Mouse (Mus musculus) midbrain, embryonic 13.5 days (tissue): ENCODE measurements around the gene Slc38a1. TPM values are rescaled to one million over a fixed set of nuclear protein-coding genes. Genes with fewer than 3 reads are reported as not detected.

ENCODE experiments used
- ATAC-seq: fragments of 200-750 bp; cut with Nextera tagmentation; 2 replicates; pipeline ENCODE4 v1.8.0; 2017; ENCODE audit warnings: mild to moderate bottlenecking, moderate TSS enrichment, moderate library complexity
- H3K27ac ChIP-seq: fragments of 300-500 bp; sonication (generic); 2 replicates; pipeline ENCODE4 v1.5.1; 2015; ENCODE audit warnings: inconsistent platforms, mild to moderate bottlenecking, moderate library complexity
- H3K27me3 ChIP-seq: fragments of 300-500 bp; sonication (generic); 2 replicates; pipeline ENCODE4 v1.6.1; 2015; ENCODE audit warnings: mild to moderate bottlenecking, inconsistent platforms
- H3K36me3 ChIP-seq: fragments of 300-500 bp; sonication (generic); 2 replicates; pipeline ENCODE4 v1.6.1; 2015; ENCODE audit warnings: mild to moderate bottlenecking, inconsistent platforms
- H3K4me1 ChIP-seq: fragments of 300-500 bp; sonication (generic); replicated peaks from 2 replicates; pipeline ENCODE4 v1.6.1; 2015; ENCODE audit warnings: inconsistent platforms
- H3K4me2 ChIP-seq: fragments of 300-500 bp; sonication (generic); replicated peaks from 2 replicates; pipeline ENCODE4 v1.6.1; 2015; ENCODE audit warnings: moderate library complexity, mild to moderate bottlenecking, inconsistent platforms
- H3K4me3 ChIP-seq: fragments of 300-500 bp; sonication (generic); replicated peaks from 2 replicates; pipeline ENCODE4 v1.5.1; 2015; ENCODE audit warnings: mild to moderate bottlenecking, inconsistent platforms
- H3K9ac ChIP-seq: fragments of 300-500 bp; sonication (generic); replicated peaks from 2 replicates; pipeline ENCODE4 v1.6.1; 2015; ENCODE audit warnings: mild to moderate bottlenecking, inconsistent platforms
- H3K9me3 ChIP-seq: fragments of 300-500 bp; sonication (generic); 2 replicates; pipeline ENCODE4 v1.6.1; 2016; ENCODE audit warnings: mild to moderate bottlenecking, inconsistent platforms
- WGBS: fragments of 180-500 bp; shearing (Covaris S2); methylation state at CpG from one replicate; pipeline ENCODE4 v1.1.7; 2015; 5-methylcytosine and 5-hydroxymethylcytosine counted together
- polyA plus RNA-seq: library from polyadenylated mRNA; unstranded; fragments of >200 nt; fragmentation: Nextera tagmentation; extraction: Ambion mirVana; gene quantifications from 2 replicates; pipeline ENCODE4 v1.2.1, GENCODE M21; 2015

Slc38a1 gene
- polyA plus RNA-seq, 1 experiment from 2014 or later, result 156 TPM

DNA sequence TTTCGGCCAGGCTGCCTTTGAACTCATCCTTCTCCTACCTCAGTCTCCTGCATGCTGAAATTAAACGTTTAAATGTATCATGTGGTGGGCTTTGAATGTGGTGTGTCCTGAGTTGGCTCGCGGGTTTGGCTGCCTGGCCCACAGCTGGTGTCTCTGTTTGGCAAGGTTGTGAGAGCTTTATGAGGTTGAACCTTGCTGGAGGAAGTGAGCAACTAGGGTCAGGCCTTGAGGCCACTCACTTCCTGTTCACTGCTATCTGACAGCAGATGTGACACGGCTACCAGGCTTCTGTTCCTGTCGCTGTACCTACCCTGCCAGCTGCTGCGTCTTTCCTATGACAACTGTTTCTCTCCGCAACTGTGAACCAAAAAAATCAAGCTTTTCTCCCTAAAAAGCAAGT is 12.0 kb upstream of the Slc38a1 start:
- H3K9me3 ChIP-seq, result no peaks in the 10 kb centered on the region
- no peak overlapping the region for H3K27ac ChIP-seq
- ATAC-seq, result no peak
- 0 out of 2 replicates have a peak, but pooled peaks cover 4% of the 10 kb centered on the region for H3K4me1 ChIP-seq
- no peak overlapping the region for H3K9ac ChIP-seq
- no peak overlapping the region for H3K4me3 ChIP-seq
- no peak overlapping the region for H3K4me2 ChIP-seq
- 0 out of 2 replicates have a peak, but pooled peaks cover 4% of the 10 kb centered on the region for H3K27me3 ChIP-seq
- H3K36me3 ChIP-seq, result no peaks in the 10 kb centered on the region
- 85% methylated on average over 8 of the region's 8 CpGs for WGBS

DNA sequence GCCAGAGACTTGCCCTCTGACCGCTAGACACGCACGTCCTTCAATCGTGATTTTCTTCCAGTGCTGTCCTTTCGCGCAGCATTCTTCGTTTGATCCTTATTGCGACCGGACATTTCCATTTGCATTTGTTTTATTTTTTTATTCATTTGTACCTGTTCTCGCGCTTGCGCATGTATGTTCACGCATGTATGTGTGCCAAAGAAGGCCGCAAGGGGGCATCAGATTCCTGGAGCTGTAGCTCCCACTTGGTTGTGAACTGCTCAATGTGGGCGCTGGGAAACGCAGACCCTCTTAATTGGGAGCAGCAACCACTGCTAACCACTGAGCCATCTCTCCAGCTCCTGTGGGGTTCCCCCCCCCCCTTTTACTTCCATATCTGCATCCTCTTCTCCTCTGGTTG is 10.3 kb upstream of the Slc38a1 start:
- ATAC-seq, result no peak
- H3K9ac ChIP-seq, result no peak overlapping the region
- H3K27me3 ChIP-seq, result no peaks in the 10 kb centered on the region
- 94% methylated on average over 16 of the region's 16 CpGs for WGBS
- no peak overlapping the region for H3K4me2 ChIP-seq
- H3K36me3 ChIP-seq, result no peaks in the 10 kb centered on the region
- H3K4me3 ChIP-seq, result no peak overlapping the region
- no peaks in the 10 kb centered on the region for H3K9me3 ChIP-seq
- H3K27ac ChIP-seq, result no peak overlapping the region
- H3K4me1 ChIP-seq, result 0 out of 2 replicates have a peak, but pooled peaks cover 2% of the 10 kb centered on the region

DNA sequence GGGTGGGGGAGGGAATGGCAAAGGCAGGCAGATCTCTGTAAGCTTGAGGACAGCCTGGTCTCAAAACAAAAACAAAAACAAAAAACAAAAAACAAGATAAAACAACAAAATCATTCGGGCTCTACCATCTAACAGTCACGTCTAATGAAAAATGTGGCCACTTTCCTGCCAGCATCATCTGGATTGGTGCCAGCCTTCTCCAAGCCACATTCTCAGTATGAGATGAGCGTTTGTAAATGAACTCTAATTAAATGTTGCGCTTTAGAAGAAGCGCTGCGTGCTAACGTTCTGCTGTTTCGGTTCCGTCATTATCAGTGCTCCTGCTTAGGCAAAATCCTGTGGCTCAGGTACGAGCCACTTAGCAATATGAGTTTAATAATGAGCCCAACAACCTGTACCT is 9.8 kb upstream of the Slc38a1 start:
- Histone ChIP-seq H3K36me3 (no peaks in the 10 kb centered on the region), H3K9ac (no peak overlapping the region), H3K27me3 (no peaks in the 10 kb centered on the region), H3K4me2 (no peak overlapping the region), H3K4me3 (no peak overlapping the region), H3K9me3 (no peaks in the 10 kb centered on the region), H3K27ac (no peak overlapping the region), H3K4me1 (no peaks in the 10 kb centered on the region)
- ATAC-seq, result no peak
- 81% methylated on average over 10 of the region's 10 CpGs for WGBS

DNA sequence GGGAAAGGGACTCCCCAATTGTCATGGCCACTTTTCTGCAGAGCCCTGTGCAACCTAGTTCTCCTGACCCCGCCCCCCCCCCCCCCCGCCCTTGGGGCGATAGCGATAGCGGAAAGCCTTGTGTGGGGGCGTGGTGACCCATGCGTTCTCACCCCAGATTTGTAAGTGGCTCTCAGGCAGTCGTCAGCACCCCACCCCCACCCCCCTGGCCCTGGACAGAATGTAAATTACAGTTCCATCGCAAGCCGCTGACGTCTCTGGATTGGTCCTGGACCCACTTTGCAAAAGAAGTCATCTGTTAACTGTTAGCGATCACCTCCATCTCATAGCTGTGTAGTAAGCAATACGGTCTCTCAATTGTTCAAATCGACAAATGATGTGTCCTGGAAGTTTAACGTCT is 4.7 kb upstream of the Slc38a1 start:
- ATAC-seq, result no peak
- no peaks in the 10 kb centered on the region for H3K27me3 ChIP-seq
- no peaks in the 10 kb centered on the region for H3K36me3 ChIP-seq
- H3K9ac ChIP-seq, result no peak overlapping the region
- peaks cover 8% of the 10 kb centered on the region for H3K4me1 ChIP-seq
- no peak overlapping the region for H3K27ac ChIP-seq
- WGBS, result 38% methylated on average over 13 of the region's 15 CpGs
- no peak overlapping the region for H3K4me3 ChIP-seq
- H3K4me2 ChIP-seq, result no peak overlapping the region
- no peaks in the 10 kb centered on the region for H3K9me3 ChIP-seq

DNA sequence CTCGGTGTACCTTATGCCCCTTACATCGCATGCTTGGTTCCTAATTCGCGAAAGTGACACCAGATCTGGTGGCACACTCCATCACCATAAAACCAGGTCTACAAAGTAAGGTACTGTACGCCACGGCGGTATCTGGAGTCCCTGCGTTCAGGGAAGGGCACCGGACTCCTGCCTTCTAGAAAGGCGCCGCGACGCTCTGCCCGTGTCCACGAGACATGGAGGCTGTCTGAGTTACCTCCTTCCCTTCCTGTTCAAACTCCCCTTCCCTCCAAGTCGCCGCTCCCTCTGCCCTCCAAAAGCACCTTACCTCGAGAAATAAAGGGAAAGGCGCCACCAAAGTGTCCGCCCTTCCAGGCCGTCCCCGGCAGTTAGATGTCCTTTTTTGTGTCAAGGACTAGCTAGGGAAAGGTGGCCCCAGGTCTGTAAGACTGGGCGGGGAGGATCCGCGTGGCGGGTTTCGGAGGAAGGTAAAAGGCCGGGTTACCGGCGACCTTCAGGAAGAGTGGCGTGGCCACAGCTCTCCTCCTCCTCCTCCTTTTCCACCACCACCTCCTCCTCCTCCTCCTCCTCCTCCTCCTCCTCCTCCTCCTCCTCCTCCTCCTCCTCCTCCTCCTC is 785 bp downstream of the Slc38a1 start:
- peak overlapping the region; percentile 88 for H3K4me3 ChIP-seq
- H3K9ac ChIP-seq, result peak overlapping the region; percentile 99
- peaks cover 19% of the 10 kb centered on the region for H3K36me3 ChIP-seq
- peak overlapping the region; percentile 100 for H3K27ac ChIP-seq
- H3K4me2 ChIP-seq, result peak overlapping the region; percentile 86
- H3K4me1 ChIP-seq, result peaks cover 39% of the 10 kb centered on the region
- 0% methylated on average over 31 of the region's 31 CpGs for WGBS
- no peaks in the 10 kb centered on the region for H3K9me3 ChIP-seq
- ATAC-seq, result no peak
- no peaks in the 10 kb centered on the region for H3K27me3 ChIP-seq

DNA sequence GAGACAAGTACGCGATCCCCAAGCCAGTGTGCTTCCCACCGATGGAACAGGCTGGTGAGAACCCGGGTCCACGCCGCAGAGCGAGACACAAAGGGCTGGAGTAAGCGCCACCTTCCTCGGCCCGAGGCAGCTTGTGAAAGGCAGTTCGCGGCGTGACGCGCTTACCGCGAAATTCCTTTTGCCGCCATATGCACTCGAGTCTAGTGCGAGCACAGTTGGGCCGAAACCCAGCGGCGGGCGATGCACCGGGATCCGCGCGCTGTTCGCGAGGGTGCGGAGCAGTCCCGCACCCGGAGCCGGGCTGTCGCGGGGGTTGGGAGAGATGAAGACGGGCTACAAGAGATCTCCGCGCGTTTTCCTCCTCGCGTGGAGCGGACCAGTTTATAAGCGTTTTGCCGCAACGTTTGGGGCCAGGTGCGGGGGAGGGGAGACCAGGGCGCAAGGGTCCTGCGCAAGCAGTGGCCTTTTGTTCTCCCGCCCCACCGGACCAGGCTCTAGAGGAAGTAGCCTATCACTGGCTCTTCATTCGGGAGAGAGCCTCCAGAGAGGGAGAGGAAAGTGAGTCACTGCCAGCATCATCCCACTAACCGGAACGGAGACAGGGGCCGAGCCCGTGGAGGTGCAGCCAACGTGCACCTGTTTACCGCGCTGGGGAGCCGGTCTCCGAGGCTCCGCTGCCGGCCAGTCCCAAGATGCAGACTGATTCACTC is 1.4 kb downstream of the Slc38a1 start:
- peak; percentile 70 for ATAC-seq
- peaks cover 39% of the 10 kb centered on the region for H3K4me1 ChIP-seq
- peak overlapping the region; percentile 99 for H3K9ac ChIP-seq
- peak overlapping the region; percentile 100 for H3K27ac ChIP-seq
- peak overlapping the region; percentile 88 for H3K4me3 ChIP-seq
- H3K9me3 ChIP-seq, result 0 out of 2 replicates have a peak, but pooled peaks cover 4% of the 10 kb centered on the region
- no peaks in the 10 kb centered on the region for H3K27me3 ChIP-seq
- peaks cover 23% of the 10 kb centered on the region for H3K36me3 ChIP-seq
- H3K4me2 ChIP-seq, result peak overlapping the region; percentile 86
- under 1% methylated on average over 60 of the region's 63 CpGs for WGBS

DNA sequence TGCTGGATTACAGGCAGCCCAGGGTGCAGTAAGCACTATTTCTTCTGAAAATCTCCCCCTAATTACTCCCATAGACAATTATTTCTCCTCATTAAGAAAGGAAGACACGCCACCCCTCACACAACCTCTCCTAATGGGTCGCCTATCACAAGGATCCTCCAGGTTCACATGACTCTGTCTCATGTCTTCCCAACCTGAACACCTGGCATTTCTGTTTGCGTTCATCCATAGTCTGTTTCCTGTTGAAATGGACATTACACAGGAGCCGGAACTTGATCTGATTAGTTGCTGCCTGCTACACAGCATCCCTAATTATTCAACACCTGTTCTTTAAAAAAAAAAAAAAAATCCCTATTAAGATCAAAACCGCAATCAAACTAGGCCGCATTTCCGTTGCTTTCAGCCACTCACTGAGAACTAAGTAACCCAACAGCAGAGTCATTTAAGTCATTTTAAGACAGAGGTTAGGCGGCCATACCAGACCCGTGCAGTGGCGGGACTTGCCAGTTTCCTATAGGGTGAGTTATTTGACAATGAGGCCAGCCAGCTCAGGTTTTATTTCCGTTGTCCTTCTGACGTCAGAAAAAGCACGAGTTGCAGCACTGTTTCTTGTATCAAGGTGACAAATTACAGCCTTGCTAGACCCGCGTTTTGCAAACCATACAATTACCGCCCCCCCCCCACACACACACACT is 2.3 kb downstream of the Slc38a1 start:
- ATAC-seq, result 0 out of 2 replicates have a peak, but pooled peaks have one; percentile 10
- Histone ChIP-seq H3K36me3 (peaks cover 31% of the 10 kb centered on the region), H3K27me3 (no peaks in the 10 kb centered on the region), H3K9ac (peak overlapping the region; percentile 99), H3K4me3 (peak overlapping the region; percentile 88), H3K4me2 (peak overlapping the region; percentile 86), H3K4me1 (peaks cover 39% of the 10 kb centered on the region), H3K27ac (peak overlapping the region; percentile 100), H3K9me3 (0 out of 2 replicates have a peak, but pooled peaks cover 11% of the 10 kb centered on the region)
- 5% methylated on average over 16 of the region's 16 CpGs for WGBS

DNA sequence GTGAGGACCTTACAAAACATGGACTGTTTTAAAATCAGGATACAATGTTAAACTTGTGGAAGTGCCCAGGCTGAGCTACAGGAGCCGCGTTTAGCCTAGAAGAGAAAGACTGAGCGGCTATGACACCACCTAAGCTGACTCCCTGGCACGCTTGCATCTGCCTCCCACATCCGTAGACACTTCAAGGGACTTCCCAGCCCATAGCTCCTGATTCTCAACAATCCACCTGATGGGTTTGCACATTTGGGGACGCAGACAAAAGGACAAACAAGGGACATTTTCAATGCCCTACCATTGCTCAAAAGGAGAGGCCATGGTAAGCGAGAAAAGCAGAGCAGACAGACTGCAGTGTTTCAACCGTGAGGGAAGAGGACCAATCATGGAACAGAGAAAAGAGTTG is 3.1 kb downstream of the Slc38a1 start:
- Histone ChIP-seq H3K4me1 (peaks cover 39% of the 10 kb centered on the region), H3K27me3 (no peaks in the 10 kb centered on the region), H3K27ac (peak overlapping the region; percentile 100), H3K9me3 (peaks cover 16% of the 10 kb centered on the region; the same call in 1 of the 2 replicates), H3K4me2 (peak overlapping the region; percentile 86), H3K4me3 (peak overlapping the region; percentile 88), H3K9ac (peak overlapping the region; percentile 99), H3K36me3 (peaks cover 39% of the 10 kb centered on the region)
- WGBS, result 52% methylated on average over 8 of the region's 8 CpGs
- ATAC-seq, result no peak

DNA sequence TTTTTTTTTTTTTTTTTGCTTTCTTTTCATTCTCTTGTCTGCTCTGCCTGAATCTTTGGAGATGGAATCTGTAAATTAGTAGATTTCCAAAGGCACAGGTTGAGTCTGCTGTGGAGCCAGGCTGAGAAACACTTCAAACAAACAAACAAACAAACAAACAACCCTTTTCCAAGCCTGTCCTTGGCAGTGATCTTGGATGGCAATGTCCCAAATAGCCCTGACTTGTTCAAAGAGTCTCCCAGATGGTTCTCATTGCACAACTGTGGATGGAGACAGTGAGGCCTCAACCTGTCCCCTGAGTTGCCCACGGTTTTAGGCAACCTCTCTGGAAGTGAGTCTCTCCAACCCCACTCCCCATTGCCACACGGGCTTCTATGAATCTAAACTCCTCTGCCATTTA is 4.1 kb downstream of the Slc38a1 start:
- H3K4me3 ChIP-seq, result peak overlapping the region; percentile 88

DNA sequence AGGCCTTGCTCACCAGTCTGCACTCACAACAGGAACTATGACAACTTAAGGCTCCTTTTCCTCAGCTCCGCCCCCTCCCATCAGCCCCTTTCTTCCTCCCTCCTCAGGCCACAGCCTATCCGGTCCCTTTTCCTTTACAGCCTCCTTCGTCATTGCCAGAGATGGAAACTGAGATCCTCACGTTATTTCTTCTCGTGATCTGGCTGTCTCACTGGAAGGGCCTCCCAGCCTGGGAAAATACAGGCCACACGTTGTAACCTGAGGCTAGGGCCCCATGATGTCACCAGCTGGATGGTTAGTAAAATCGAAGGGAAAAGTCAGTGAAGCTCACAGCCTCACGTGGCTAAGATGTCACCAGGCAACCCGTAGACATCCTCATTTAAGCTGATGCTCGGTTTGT is 4.5 kb downstream of the Slc38a1 start:
- Histone ChIP-seq H3K4me2 (0 out of 2 replicates have a peak overlapping the region, but pooled peaks have one; percentile 86), H3K27me3 (no peaks in the 10 kb centered on the region), H3K4me3 (no peak overlapping the region), H3K27ac (no peak overlapping the region), H3K9me3 (peaks cover 21% of the 10 kb centered on the region; the same call in 1 of the 2 replicates), H3K9ac (no peak overlapping the region), H3K36me3 (peaks cover 52% of the 10 kb centered on the region), H3K4me1 (peaks cover 31% of the 10 kb centered on the region)
- no peak for ATAC-seq
- WGBS, result 77% methylated on average over 10 of the region's 10 CpGs

More for the DNA sequence above, 4.1 kb downstream of the Slc38a1 start:
- Histone ChIP-seq H3K36me3 (peaks cover 47% of the 10 kb centered on the region), H3K4me2 (peak overlapping the region; percentile 86), H3K4me1 (peaks cover 32% of the 10 kb centered on the region), H3K27me3 (no peaks in the 10 kb centered on the region), H3K27ac (no peak overlapping the region), H3K9ac (peak overlapping the region; percentile 99; the same call in 1 of the 2 replicates), H3K9me3 (peaks cover 18% of the 10 kb centered on the region; the same call in 1 of the 2 replicates)
- no peak for ATAC-seq
- WGBS, result 88% methylated on average over 2 of the region's 2 CpGs

DNA sequence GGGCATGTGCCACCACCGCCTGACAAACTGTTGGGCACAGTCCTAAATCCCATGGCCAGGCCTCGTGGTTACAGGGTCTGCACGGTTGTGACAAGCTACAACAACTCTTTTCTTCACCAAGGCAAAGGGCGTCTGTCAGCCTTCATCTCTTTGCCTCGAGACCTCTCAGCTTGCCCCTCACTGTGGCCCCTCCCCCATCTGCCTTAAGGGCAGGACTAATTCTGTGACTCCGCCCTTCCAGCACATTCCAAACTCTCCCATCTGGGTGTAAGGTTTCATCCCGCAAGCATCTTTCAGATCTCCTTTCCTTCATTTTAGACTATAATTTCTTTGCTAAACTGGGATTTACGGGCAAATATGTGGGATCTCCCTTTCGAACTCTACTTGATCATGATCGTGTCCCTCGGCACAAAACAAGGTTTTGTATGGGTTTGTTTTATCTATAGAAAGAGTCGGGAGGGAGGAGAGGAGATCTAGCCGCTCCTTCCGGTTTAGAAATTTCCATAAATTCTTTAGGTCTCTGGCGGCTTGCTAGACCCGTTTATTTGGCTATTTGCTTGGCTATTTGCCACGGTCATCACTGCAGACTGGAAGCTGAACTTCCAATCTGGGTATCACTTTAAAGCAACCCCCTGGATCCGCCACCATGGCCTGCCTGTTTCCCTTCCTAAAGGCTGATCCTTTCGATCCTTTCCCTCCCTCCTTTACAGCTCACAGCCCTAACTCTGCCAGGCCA is 7.9 kb downstream of the Slc38a1 start:
- Histone ChIP-seq H3K9me3 (peaks cover 30% of the 10 kb centered on the region; the same call in 1 of the 2 replicates), H3K4me3 (no peak overlapping the region), H3K27ac (no peak overlapping the region), H3K4me1 (peaks cover 31% of the 10 kb centered on the region), H3K9ac (no peak overlapping the region), H3K4me2 (no peak overlapping the region), H3K27me3 (no peaks in the 10 kb centered on the region), H3K36me3 (peaks cover 79% of the 10 kb centered on the region)
- no peak for ATAC-seq
- WGBS, result 93% methylated on average over 19 of the region's 19 CpGs
